Comparison of ENCODE assay signal across 20 mouse cellular contexts in genomic region chr19:31351796-31352195, GRCm38 (mm10).
DNase-seq lines count a peak whose midpoint lies in the region; ATAC-seq and TF ChIP-seq lines count a peak whose summit lies in the region.
"Had no signal": no experiment of that assay in that cellular context is flagged by ENCODE, and none has a peak within 500 bp of the region (broad histone marks: within the 10 kb centered on the region; RNA-seq: fewer than 3 reads in every experiment).

No protein-coding gene starts in this region.

- no peak overlapping the region for H3K4me3 ChIP-seq in forebrain, embryonic 14.5 days (ENCODE audit: low read depth, low read length)
- H3K4me3 ChIP-seq in forebrain, embryonic 10.5 days, result no peak overlapping the region
- H3K4me3 ChIP-seq in midbrain, postnatal 0 days (ENCODE audit: low read depth, low read length), result no peak overlapping the region
- no peak overlapping the region for H3K4me3 ChIP-seq in midbrain, embryonic 15.5 days
- H3K4me3 ChIP-seq in limb, embryonic 10.5 days, result no peak overlapping the region
- H3K4me3 ChIP-seq: embryonic facial prominence, embryonic 15.5 days; erythroblast, embryonic 14.5 days; heart, adult 2 months had no signal

- TF ChIP-seq CTCF in midbrain, postnatal 0 days (IDR thresholded peaks at IDR 0.05), result no peak
- no peak for TF ChIP-seq CTCF in brain, embryonic 14.5 days (IDR thresholded peaks at IDR 0.05; ENCODE audit: borderline replicate concordance, extremely low read depth, insufficient read depth, insufficient read length)

- H3K9me3 ChIP-seq in forebrain, embryonic 14.5 days (replicated peaks; ENCODE audit: control insufficient read depth, low read length), result no peaks in the 10 kb centered on the region
- no peaks in the 10 kb centered on the region for H3K9me3 ChIP-seq in forebrain, embryonic 10.5 days
- no peaks in the 10 kb centered on the region for H3K9me3 ChIP-seq in midbrain, postnatal 0 days (ENCODE audit: low read length)
- no peaks in the 10 kb centered on the region for H3K9me3 ChIP-seq in midbrain, embryonic 15.5 days
- H3K9me3 ChIP-seq in limb, embryonic 10.5 days (replicated peaks), result no peaks in the 10 kb centered on the region
- H3K9me3 ChIP-seq: embryonic facial prominence, embryonic 15.5 days had no signal

- no peak for ATAC-seq in forebrain, embryonic 14.5 days
- ATAC-seq in midbrain, postnatal 0 days (ENCODE audit: low FRiP score), result no peak
- ATAC-seq in midbrain, embryonic 15.5 days (replicated peaks), result no peak
- ATAC-seq: forebrain, embryonic 16.5 days; hindbrain, embryonic 16.5 days had no signal

- H3K9ac ChIP-seq in forebrain, embryonic 14.5 days (ENCODE audit: low read length), result no peak overlapping the region
- no peak overlapping the region for H3K9ac ChIP-seq in midbrain, postnatal 0 days (replicated peaks; ENCODE audit: low read length, poor library complexity, severe bottlenecking)
- H3K9ac ChIP-seq in midbrain, embryonic 15.5 days, result no peak overlapping the region
- H3K9ac ChIP-seq: embryonic facial prominence, embryonic 15.5 days had no signal

- DNase-seq in forebrain, embryonic 14.5 days (ENCODE audit: low spot score), result peak; percentile 11
- no peak for DNase-seq in forebrain, embryonic 10.5 days (ENCODE audit: extremely low spot score, low spot score)
- DNase-seq in midbrain, postnatal 0 days (ENCODE audit: low spot score), result peak; percentile 49
- DNase-seq in Muller cell, postnatal 12 days (ENCODE audit: inconsistent ontology term), result peak; percentile 55
- DNase-seq in brain, embryonic 14.5 days (ENCODE audit: low read depth), result peak; percentile 48
- no peak for DNase-seq in limb, embryonic 10.5 days (ENCODE audit: low spot score)
- DNase-seq: adrenal gland, postnatal 10 days; cerebellum, adult 18-20 months; cerebellum, adult 9-11 months; cerebellum, postnatal 36 days; gastrocnemius, postnatal 14 days; heart, adult 2 months; heart, postnatal 36 days had no signal

- TF ChIP-seq POLR2A in brain, embryonic 14.5 days (IDR thresholded peaks at IDR 0.05; ENCODE audit: borderline replicate concordance, extremely low read depth, insufficient read depth, insufficient read length, poor library complexity, severe bottlenecking), result no peak

- H3K36me3 ChIP-seq in forebrain, embryonic 14.5 days (ENCODE audit: control insufficient read depth, insufficient read depth, low read length), result no peaks in the 10 kb centered on the region
- H3K36me3 ChIP-seq in forebrain, embryonic 10.5 days (replicated peaks), result no peaks in the 10 kb centered on the region
- no peaks in the 10 kb centered on the region for H3K36me3 ChIP-seq in midbrain, postnatal 0 days (ENCODE audit: insufficient read depth, low read length)
- no peaks in the 10 kb centered on the region for H3K36me3 ChIP-seq in midbrain, embryonic 15.5 days (replicated peaks)
- H3K36me3 ChIP-seq in limb, embryonic 10.5 days, result no peaks in the 10 kb centered on the region
- H3K36me3 ChIP-seq: embryonic facial prominence, embryonic 15.5 days had no signal

- 16% methylated on average over 3 of the region's 3 CpGs for WGBS in forebrain, embryonic 14.5 days
- WGBS in forebrain, embryonic 10.5 days, result 38% methylated on average over 3 of the region's 3 CpGs
- WGBS in midbrain, postnatal 0 days, result 27% methylated on average over 3 of the region's 3 CpGs
- 27% methylated on average over 3 of the region's 3 CpGs for WGBS in midbrain, embryonic 15.5 days
- WGBS in limb, embryonic 10.5 days, result 58% methylated on average over 3 of the region's 3 CpGs

- no peak overlapping the region for H3K27ac ChIP-seq in forebrain, embryonic 14.5 days (ENCODE audit: low read depth, low read length)
- no peak overlapping the region for H3K27ac ChIP-seq in forebrain, embryonic 10.5 days
- no peak overlapping the region for H3K27ac ChIP-seq in midbrain, postnatal 0 days (ENCODE audit: low read depth, low read length)
- H3K27ac ChIP-seq in midbrain, embryonic 15.5 days, result no peak overlapping the region
- H3K27ac ChIP-seq in limb, embryonic 10.5 days, result no peak overlapping the region
- H3K27ac ChIP-seq: embryonic facial prominence, embryonic 15.5 days; heart, adult 2 months had no signal

- H3K4me2 ChIP-seq in forebrain, embryonic 14.5 days (ENCODE audit: low read length), result no peak overlapping the region
- H3K4me2 ChIP-seq in midbrain, postnatal 0 days (ENCODE audit: low read depth, low read length, poor library complexity, severe bottlenecking), result no peak overlapping the region
- no peak overlapping the region for H3K4me2 ChIP-seq in midbrain, embryonic 15.5 days
- H3K4me2 ChIP-seq: embryonic facial prominence, embryonic 15.5 days; heart, embryonic 11.5 days had no signal

- H3K27me3 ChIP-seq in forebrain, embryonic 14.5 days (replicated peaks; ENCODE audit: control insufficient read depth, insufficient read depth, low read length), result no peaks in the 10 kb centered on the region
- no peaks in the 10 kb centered on the region for H3K27me3 ChIP-seq in forebrain, embryonic 10.5 days (ENCODE audit: poor library complexity, severe bottlenecking)
- H3K27me3 ChIP-seq in midbrain, postnatal 0 days (ENCODE audit: insufficient read depth, low read length), result no peaks in the 10 kb centered on the region
- H3K27me3 ChIP-seq in midbrain, embryonic 15.5 days (replicated peaks), result no peaks in the 10 kb centered on the region
- H3K27me3 ChIP-seq in limb, embryonic 10.5 days (ENCODE audit: low read depth, poor library complexity, severe bottlenecking), result no peaks in the 10 kb centered on the region
- H3K27me3 ChIP-seq: CH12.LX; embryonic facial prominence, embryonic 15.5 days had no signal

- peaks cover 4% of the 10 kb centered on the region; the same call in 1 of the 2 replicates for H3K4me1 ChIP-seq in forebrain, embryonic 14.5 days (ENCODE audit: control insufficient read depth, insufficient read depth, low read length)
- H3K4me1 ChIP-seq in forebrain, embryonic 10.5 days, result peaks cover 6% of the 10 kb centered on the region
- no peaks in the 10 kb centered on the region for H3K4me1 ChIP-seq in midbrain, postnatal 0 days (ENCODE audit: insufficient read depth, low read length)
- H3K4me1 ChIP-seq in midbrain, embryonic 15.5 days, result no peaks in the 10 kb centered on the region
- H3K4me1 ChIP-seq in limb, embryonic 10.5 days, result no peaks in the 10 kb centered on the region
- H3K4me1 ChIP-seq: embryonic facial prominence, embryonic 15.5 days had no signal

Comparison
In these comparisons a context has a peak if more than half of its experiments do, and no peak if none do; other contexts are left out.
1. DNase-seq: peak in forebrain, embryonic 14.5 days (single experiment), midbrain, postnatal 0 days (single experiment), Muller cell, postnatal 12 days (single experiment) and brain, embryonic 14.5 days (single experiment); none in forebrain, embryonic 10.5 days (single experiment) and limb, embryonic 10.5 days (single experiment).